Mouse (Mus musculus) lung, postnatal 0 days (tissue): ENCODE results near the gene Bsg.

Experiments
- CTCF ChIP-seq: IDR thresholded peaks from 2 replicates; pipeline ENCODE4 v1.5.1; 2016; ENCODE audit warnings: antibody characterized with exemption, mild to moderate bottlenecking
- EP300 ChIP-seq: IDR thresholded peaks from 2 replicates; pipeline ENCODE4 v1.6.1; 2016; ENCODE audit warnings: antibody characterized with exemption, mild to moderate bottlenecking, control low read depth

GRCm38 (mm10) chr10:79714996-79715395 lies 10.7 kb downstream of the Bsg start:
- TF ChIP-seq EP300 (no peak), CTCF (no peak)
